20 mouse cellular contexts compared by ENCODE assay signal in the genomic region with DNA sequence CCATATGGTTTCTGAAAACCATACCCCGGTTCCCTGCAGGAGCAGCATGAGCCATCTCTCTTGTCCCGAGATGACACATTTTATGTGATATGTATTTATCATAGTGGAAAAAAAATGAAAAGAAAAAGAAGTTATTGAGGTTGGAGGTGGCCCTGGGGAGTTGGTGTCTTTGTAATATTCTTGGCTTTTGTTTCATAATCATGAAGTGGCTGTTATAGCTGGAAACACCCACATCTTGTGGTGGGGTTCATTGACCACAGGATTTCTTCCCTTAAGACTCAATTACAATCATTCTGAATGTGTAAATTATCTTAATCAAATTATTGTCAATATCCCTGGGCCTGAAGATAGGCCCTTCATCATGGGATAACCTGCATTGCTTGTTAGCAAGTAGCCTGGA. TPM values are rescaled to one million over a fixed set of nuclear protein-coding genes. Genes with fewer than 3 reads are reported as not detected.
A peak's percentile ranks its signal among the peaks of the same experiment; 100 is the strongest.
DNase-seq lines count a peak whose midpoint lies in the region; ATAC-seq lines count a peak whose summit lies in the region.
"Had no signal": no experiment of that assay in that cellular context is flagged by ENCODE, and none has a peak within 500 bp of the region (broad histone marks: within the 10 kb centered on the region; RNA-seq: fewer than 3 reads in every experiment).

No protein-coding gene starts in this region.

- no peaks in the 10 kb centered on the region for H3K4me1 ChIP-seq in heart, embryonic 11.5 days (ENCODE audit: control insufficient read depth, insufficient read depth, low read length)
- H3K4me1 ChIP-seq: embryonic facial prominence, embryonic 10.5 days; embryonic facial prominence, embryonic 12.5 days; forebrain, embryonic 12.5 days had no signal

- intact Hi-C loops in heart, postnatal 36 days (cut with DNase I), result no loop called here

- H3K27ac ChIP-seq in heart, embryonic 11.5 days (ENCODE audit: low read depth, low read length), result no peak overlapping the region
- H3K27ac ChIP-seq: embryonic facial prominence, embryonic 10.5 days; embryonic facial prominence, embryonic 12.5 days; forebrain, embryonic 12.5 days had no signal

- H3K27me3 ChIP-seq in heart, embryonic 11.5 days (ENCODE audit: control insufficient read depth, insufficient read depth, low read length), result no peaks in the 10 kb centered on the region
- H3K27me3 ChIP-seq: embryonic facial prominence, embryonic 12.5 days; forebrain, embryonic 12.5 days had no signal

- H3K4me2 ChIP-seq in heart, embryonic 11.5 days, result no peak overlapping the region
- H3K4me2 ChIP-seq: embryonic facial prominence, embryonic 12.5 days; forebrain, embryonic 12.5 days had no signal

- H3K9ac ChIP-seq in heart, embryonic 11.5 days (ENCODE audit: low read depth, low read length), result no peak overlapping the region
- H3K9ac ChIP-seq: embryonic facial prominence, embryonic 12.5 days; forebrain, embryonic 12.5 days had no signal

- no peaks in the 10 kb centered on the region for H3K36me3 ChIP-seq in heart, embryonic 11.5 days (ENCODE audit: control insufficient read depth, insufficient read depth, low read length)
- H3K36me3 ChIP-seq: embryonic facial prominence, embryonic 10.5 days; embryonic facial prominence, embryonic 12.5 days; forebrain, embryonic 12.5 days had no signal

- 78% methylated on average over 2 of the region's 2 CpGs for WGBS in heart, embryonic 11.5 days (ENCODE audit: insufficient replicate concordance)

- no peaks in the 10 kb centered on the region for H3K9me3 ChIP-seq in heart, embryonic 11.5 days (replicated peaks; ENCODE audit: control insufficient read depth, low read length)
- H3K9me3 ChIP-seq: embryonic facial prominence, embryonic 10.5 days; embryonic facial prominence, embryonic 12.5 days; forebrain, embryonic 12.5 days had no signal

- DNase-seq in heart, adult 11 months, result peak; percentile 61
- DNase-seq in cerebellum, postnatal 36 days, result no peak
- DNase-seq in left cerebral cortex, adult 8-10 months (ENCODE audit: low spot score in 2 of 2), result no peak
- no peak for DNase-seq in heart, postnatal 36 days
- DNase-seq: adrenal gland, adult 2 months; adrenal gland, postnatal 10 days; adrenal gland, postnatal 25 days; cerebellum, adult 11-12 months; cerebellum, adult 2 months; cerebellum, adult 9-10 months; cerebellum, postnatal 10 days; cerebellum, postnatal 25 days had no signal

- H3K4me3 ChIP-seq in heart, embryonic 11.5 days (ENCODE audit: low read depth, low read length), result no peak overlapping the region
- H3K4me3 ChIP-seq: embryonic facial prominence, embryonic 10.5 days; embryonic facial prominence, embryonic 12.5 days; forebrain, embryonic 12.5 days had no signal

- no peak for ATAC-seq in heart, embryonic 11.5 days (replicated peaks; ENCODE audit: insufficient number of reproducible peaks, low FRiP score, low TSS enrichment)
- ATAC-seq in common myeloid progenitor, adult 5-6 weeks (replicated peaks; ENCODE audit: low read depth, poor library complexity, severe bottlenecking), result 0 out of 2 replicates have a peak, but pooled peaks have one; percentile 45
- ATAC-seq in megakaryocyte, adult 5-6 weeks (ENCODE audit: poor library complexity, severe bottlenecking), result peak; percentile 34; the same call in 1 of the 2 replicates
- ATAC-seq: forebrain, embryonic 14.5 days; forebrain, embryonic 16.5 days had no signal

RNA-seq across cellular contexts. Expression of a gene that starts 13.4 kb away (rescaled TPM):
- polyA plus RNA-seq in heart, embryonic 11.5 days (2014; fragmentation: Nextera tagmentation; extraction: Ambion mirVana), result 16.3 and 16.5 TPM in 2 replicates
- total RNA-seq in common myeloid progenitor, adult 5-6 weeks (2017), result 5.5 and 11.3 TPM in 2 replicates
- 14.5 and 16.9 TPM in 2 replicates for total RNA-seq in megakaryocyte, adult 5-6 weeks (2015)
- total RNA-seq in megakaryocyte, adult 5-6 weeks (2017), result 12.2 and 15.2 TPM in 2 replicates
- total RNA-seq in left cerebral cortex, adult 8-10 months (2022), result 10 to 100 TPM; 33.1 to 43.3 (median 39.0) TPM
- 1 to 10 TPM; 4.8 to 6.8 TPM for total RNA-seq in heart, postnatal 36 days (2021)
